Mouse (Mus musculus) spleen, postnatal 14 days (tissue): ENCODE data around the gene Vps9d1.
"Not testable (repeated sequence)": the region's sequence is repeated elsewhere in the genome, so short reads cannot be mapped to it uniquely, and the experiment has no call there.

Source experiments
- DNase-seq, 2 experiments: peaks; one replicate each; pipeline ENCODE4 v3.0.0; 2021 to 2022; ENCODE audit warnings: low spot score in 2 of 2

Gene Vps9d1

GRCm38 (mm10) chr8:123253451-123254098 is 573 bp downstream of the Vps9d1 start:
- no peak for DNase-seq

- no peak for DNase-seq
Measured at GRCm38 (mm10) chr8:123252925-123253324, 1.2 kb downstream of the Vps9d1 start.

GRCm38 (mm10) chr8:123250940-123251339 is 3.2 kb downstream of the Vps9d1 start:
- DNase-seq, result no peak

GRCm38 (mm10) chr8:123248596-123248995 is 5.6 kb downstream of the Vps9d1 start:
- no peak for DNase-seq

GRCm38 (mm10) chr8:123247748-123248147 is 6.4 kb downstream of the Vps9d1 start:
- no peak for DNase-seq

GRCm38 (mm10) chr8:123245543-123245942 is 8.6 kb downstream of the Vps9d1 start:
- DNase-seq, result no peak

- no peak for DNase-seq
Measured at GRCm38 (mm10) chr8:123244382-123244781, 9.8 kb downstream of the Vps9d1 start.

- DNase-seq, result no peak
Measured at GRCm38 (mm10) chr8:123243053-123243452, 11.1 kb downstream of the Vps9d1 start.

- DNase-seq, result no peak
Measured at GRCm38 (mm10) chr8:123242107-123242923, 11.8 kb downstream of the Vps9d1 start.

- DNase-seq, result no peak
Measured at GRCm38 (mm10) chr8:123239398-123239797, 14.8 kb downstream of the Vps9d1 start.

GRCm38 (mm10) chr8:123235520-123236497 is 18.3 kb downstream of the Vps9d1 start, which contains the start of gene Spata2l:
Gene Spata2l, minus strand, starts transcription at chr8:123236233.
- peak; percentile 79 to 86 for DNase-seq

GRCm38 (mm10) chr8:123234918-123235519 is 19.1 kb downstream of the Vps9d1 start:
- DNase-seq, result no peak

GRCm38 (mm10) chr8:123233760-123234159 is 20.4 kb downstream of the Vps9d1 start:
- DNase-seq, result no peak

- no peak for DNase-seq
Measured at GRCm38 (mm10) chr8:123233300-123233699, 20.8 kb downstream of the Vps9d1 start.

- DNase-seq, result no peak
Measured at GRCm38 (mm10) chr8:123232553-123232952, 21.6 kb downstream of the Vps9d1 start.

GRCm38 (mm10) chr8:123231742-123232141 is 22.4 kb downstream of the Vps9d1 start:
- no peak for DNase-seq

- not testable (repeated sequence) for DNase-seq
Measured at GRCm38 (mm10) chr8:123230326-123230725, 23.8 kb downstream of the Vps9d1 start.

GRCm38 (mm10) chr8:123228416-123228815 is 25.7 kb downstream of the Vps9d1 start:
- DNase-seq, result no peak

- peak; percentile 88 to 91 for DNase-seq
Measured at GRCm38 (mm10) chr8:123224278-123225266, 29.6 kb downstream of the Vps9d1 start, which contains the start of gene Cdk10. Gene Cdk10, plus strand, starts transcription at chr8:123224842.

GRCm38 (mm10) chr8:123220917-123221316 is 33.2 kb downstream of the Vps9d1 start:
- no peak for DNase-seq
